Mouse (Mus musculus): Measurements from ENCODE around the gene Ikbip. TPM values are rescaled to one million over a fixed set of nuclear protein-coding genes. Genes with fewer than 3 reads are reported as not detected.

Ikbip gene
- polyA plus RNA-seq, 1 experiment from 2014 or later: 15.8 TPM

DNA sequence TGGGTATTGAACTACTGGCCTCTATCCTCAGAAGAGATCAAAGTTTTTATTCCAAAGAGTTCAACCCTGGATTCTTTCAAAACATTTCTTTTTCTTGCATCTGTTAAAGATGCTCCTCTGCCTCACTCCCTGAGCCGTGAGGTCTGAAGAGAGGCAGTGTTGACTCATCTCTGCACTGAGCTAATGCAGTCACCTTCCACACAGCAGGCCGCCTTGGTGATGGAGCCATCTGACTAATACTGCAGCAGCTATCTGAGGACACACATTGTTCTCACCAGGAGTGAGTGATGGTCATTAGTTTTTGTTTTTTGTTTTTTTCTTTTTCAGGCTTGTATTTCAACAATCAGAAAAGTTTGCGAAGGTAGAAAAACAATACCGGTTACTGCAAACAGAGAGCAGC lies 10.1 kb downstream of the Ikbip start:
- 93% methylated on average over 4 of the region's 4 CpGs for WGBS
- DNase-seq (ENCODE audit: extremely low spot score, low spot score): no peak
- H3K27me3 ChIP-seq (ENCODE audit: poor library complexity, severe bottlenecking): no peaks in the 10 kb centered on the region
- no peaks in the 10 kb centered on the region for H3K4me1 ChIP-seq
- no peak overlapping the region for H3K27ac ChIP-seq
- H3K9me3 ChIP-seq: no peaks in the 10 kb centered on the region
- peaks cover 18% of the 10 kb centered on the region for H3K36me3 ChIP-seq (replicated peaks)
- H3K4me3 ChIP-seq: no peak overlapping the region

DNA sequence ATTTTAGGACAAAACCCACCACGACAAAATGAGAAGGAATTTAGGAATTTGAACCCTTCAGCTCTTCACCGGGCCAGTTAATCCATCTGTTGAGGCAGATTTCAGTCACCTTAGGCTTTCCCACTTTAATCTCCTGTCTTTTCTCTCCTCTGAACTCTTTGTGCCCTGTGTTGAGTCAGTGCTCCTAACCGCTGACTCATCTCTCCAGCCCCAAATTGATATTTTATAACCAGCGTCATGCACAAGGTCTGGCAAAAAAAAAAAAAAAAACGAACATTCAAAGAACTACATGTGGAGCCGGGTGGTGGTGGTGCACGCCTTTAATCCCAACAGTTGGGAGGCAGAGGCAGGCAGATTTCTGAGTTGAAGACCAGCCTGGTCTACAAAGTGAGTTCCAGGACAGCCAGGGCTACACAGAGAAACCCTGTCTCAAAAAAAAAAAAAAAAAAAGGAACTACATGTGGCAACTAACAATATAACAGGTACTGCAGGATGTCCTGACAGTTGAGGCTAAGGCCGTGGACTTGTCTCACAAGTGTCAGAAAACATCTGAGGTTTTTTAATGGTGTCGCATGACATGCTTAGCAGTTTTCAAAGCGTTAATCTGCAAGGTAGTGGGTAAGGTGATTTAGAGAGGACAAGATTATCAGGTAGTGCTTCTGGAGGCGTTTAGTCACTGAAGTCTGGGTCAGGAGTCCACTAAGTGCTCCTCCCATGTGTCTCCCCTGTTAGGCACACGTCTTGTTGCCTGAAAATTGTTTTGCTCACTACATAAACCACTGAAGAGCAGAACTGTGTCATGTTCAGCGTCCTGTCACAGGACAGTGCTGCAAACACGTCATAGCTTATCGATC lies 11.7 kb downstream of the Ikbip start:
- DNase-seq (ENCODE audit: extremely low spot score, low spot score): no peak
- Histone ChIP-seq H3K36me3 (replicated peaks) (peaks cover 20% of the 10 kb centered on the region), H3K27ac (no peak overlapping the region), H3K4me1 (no peaks in the 10 kb centered on the region), H3K27me3 (ENCODE audit: poor library complexity, severe bottlenecking) (no peaks in the 10 kb centered on the region), H3K4me3 (no peak overlapping the region), H3K9me3 (no peaks in the 10 kb centered on the region)
- WGBS: 89% methylated on average over 15 of the region's 15 CpGs

DNA sequence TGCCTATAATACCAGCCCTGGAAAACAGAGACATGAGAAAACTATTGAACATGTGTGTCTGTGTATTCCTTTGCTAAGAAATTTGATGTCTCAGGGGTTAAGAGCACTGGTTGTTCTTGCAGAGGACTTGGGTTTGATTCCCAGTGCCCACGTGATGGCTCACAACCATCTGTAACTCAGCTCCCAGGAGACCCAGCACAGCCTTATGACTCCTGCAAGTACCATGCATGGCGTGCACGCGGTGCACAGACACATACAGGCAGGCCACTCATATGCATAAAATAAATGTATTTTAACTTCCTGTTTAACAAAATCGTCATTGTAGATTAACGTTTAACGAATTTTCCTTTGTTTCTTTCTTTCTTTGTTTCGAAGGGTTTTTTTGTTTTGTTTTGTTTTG lies 15.3 kb downstream of the Ikbip start:
- Histone ChIP-seq H3K9me3 (no peaks in the 10 kb centered on the region), H3K27me3 (ENCODE audit: poor library complexity, severe bottlenecking) (no peaks in the 10 kb centered on the region), H3K36me3 (replicated peaks) (peaks cover 36% of the 10 kb centered on the region), H3K4me1 (no peaks in the 10 kb centered on the region), H3K4me3 (no peak overlapping the region), H3K27ac (no peak overlapping the region)
- 93% methylated on average over 8 of the region's 8 CpGs for WGBS
- DNase-seq (ENCODE audit: extremely low spot score, low spot score): no peak

GRCm38 (mm10) chr10:91100101-91100500 lies 17.4 kb downstream of the Ikbip start:
- DNase-seq (ENCODE audit: extremely low spot score, low spot score): no peak
- Histone ChIP-seq H3K9me3 (no peaks in the 10 kb centered on the region), H3K27ac (no peak overlapping the region), H3K4me1 (no peaks in the 10 kb centered on the region), H3K27me3 (ENCODE audit: poor library complexity, severe bottlenecking) (no peaks in the 10 kb centered on the region), H3K4me3 (no peak overlapping the region), H3K36me3 (replicated peaks) (peaks cover 23% of the 10 kb centered on the region)
- 94% methylated on average over 1 of the region's 1 CpGs for WGBS

DNA sequence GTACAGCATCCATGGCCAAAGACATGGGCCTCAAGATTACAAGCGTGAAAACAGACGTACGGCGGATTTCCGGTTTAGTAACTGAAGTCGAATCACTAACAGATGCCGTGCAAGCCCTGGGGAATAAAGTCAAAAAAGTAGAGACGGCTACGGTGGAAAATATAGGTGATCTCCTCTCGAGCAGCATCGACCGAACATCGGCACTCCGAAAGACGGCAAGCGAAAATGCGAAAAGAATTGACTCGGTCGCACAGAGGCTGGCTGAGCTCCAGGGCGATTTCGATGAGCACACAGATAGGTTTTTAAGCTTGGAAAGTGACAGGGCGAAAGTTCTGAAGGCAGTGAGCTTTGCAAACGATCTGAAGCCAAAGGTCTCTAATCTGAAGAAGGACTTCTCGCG lies 19.2 kb downstream of the Ikbip start:
- no peak for DNase-seq (ENCODE audit: extremely low spot score, low spot score)
- Histone ChIP-seq H3K4me3 (no peak overlapping the region), H3K9me3 (no peaks in the 10 kb centered on the region), H3K4me1 (no peaks in the 10 kb centered on the region), H3K36me3 (replicated peaks) (peaks cover 18% of the 10 kb centered on the region), H3K27ac (no peak overlapping the region), H3K27me3 (ENCODE audit: poor library complexity, severe bottlenecking) (no peaks in the 10 kb centered on the region)
- WGBS: 94% methylated on average over 25 of the region's 25 CpGs

- Histone ChIP-seq H3K27ac (no peak overlapping the region), H3K36me3 (replicated peaks) (peaks cover 17% of the 10 kb centered on the region), H3K4me1 (no peaks in the 10 kb centered on the region), H3K9me3 (no peaks in the 10 kb centered on the region), H3K27me3 (ENCODE audit: poor library complexity, severe bottlenecking) (no peaks in the 10 kb centered on the region), H3K4me3 (no peak overlapping the region)
- no peak for DNase-seq (ENCODE audit: extremely low spot score, low spot score)
- WGBS: 92% methylated on average over 14 of the region's 14 CpGs
Observed at GRCm38 (mm10) chr10:91102799-91103590, 20.3 kb downstream of the Ikbip start.

GRCm38 (mm10) chr10:91105981-91106380 lies 23.2 kb downstream of the Ikbip start:
- no peaks in the 10 kb centered on the region; the same call in 1 of the 2 replicates for H3K9me3 ChIP-seq
- H3K27ac ChIP-seq: no peak overlapping the region
- DNase-seq (ENCODE audit: extremely low spot score, low spot score): no peak
- H3K27me3 ChIP-seq (ENCODE audit: poor library complexity, severe bottlenecking): no peaks in the 10 kb centered on the region
- H3K4me3 ChIP-seq: no peak overlapping the region
- WGBS: 76% methylated on average over 3 of the region's 3 CpGs
- H3K36me3 ChIP-seq (replicated peaks): peaks cover 19% of the 10 kb centered on the region
- H3K4me1 ChIP-seq: no peaks in the 10 kb centered on the region

DNA sequence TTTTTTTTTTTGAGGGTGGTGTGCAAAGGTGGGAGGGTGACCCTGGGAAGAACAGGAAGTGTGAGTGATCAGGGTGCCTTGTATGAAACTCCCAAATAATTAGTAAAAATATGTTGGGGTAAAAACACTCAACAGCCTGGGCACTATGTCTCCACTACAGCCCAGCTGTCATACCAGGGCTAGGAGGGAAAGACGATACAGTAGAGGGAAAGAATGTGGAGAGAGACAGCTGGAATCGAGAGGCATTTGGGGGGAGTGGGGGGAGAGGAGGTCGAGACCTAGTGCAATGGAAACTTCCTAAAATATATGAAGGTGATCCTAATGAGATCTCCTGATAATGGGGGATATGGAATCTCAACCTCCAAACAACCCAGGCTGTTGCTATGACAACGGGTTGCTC lies 27.1 kb downstream of the Ikbip start:
- H3K27me3 ChIP-seq (ENCODE audit: poor library complexity, severe bottlenecking): no peaks in the 10 kb centered on the region
- DNase-seq (ENCODE audit: extremely low spot score, low spot score): no peak
- H3K4me3 ChIP-seq: no peak overlapping the region
- no peaks in the 10 kb centered on the region for H3K4me1 ChIP-seq
- H3K27ac ChIP-seq: no peak overlapping the region
- 84% methylated on average over 4 of the region's 4 CpGs for WGBS
- H3K9me3 ChIP-seq: peaks cover 8% of the 10 kb centered on the region; the same call in 1 of the 2 replicates
- peaks cover 36% of the 10 kb centered on the region for H3K36me3 ChIP-seq (replicated peaks)

GRCm38 (mm10) chr10:91116958-91117357 lies 34.2 kb downstream of the Ikbip start:
- H3K36me3 ChIP-seq (replicated peaks): peaks cover 100% of the 10 kb centered on the region
- 92% methylated on average over 12 of the region's 12 CpGs for WGBS
- H3K27me3 ChIP-seq (ENCODE audit: poor library complexity, severe bottlenecking): no peaks in the 10 kb centered on the region
- H3K27ac ChIP-seq: no peak overlapping the region
- H3K4me3 ChIP-seq: no peak overlapping the region
- H3K4me1 ChIP-seq: peaks cover 4% of the 10 kb centered on the region
- no peak for DNase-seq (ENCODE audit: extremely low spot score, low spot score)
- H3K9me3 ChIP-seq: peaks cover 8% of the 10 kb centered on the region; the same call in 1 of the 2 replicates

- H3K9me3 ChIP-seq: no peaks in the 10 kb centered on the region
- H3K4me1 ChIP-seq: peaks cover 15% of the 10 kb centered on the region
- H3K4me3 ChIP-seq: peak overlapping the region; percentile 100
- peaks cover 48% of the 10 kb centered on the region for H3K36me3 ChIP-seq (replicated peaks)
- no peak for DNase-seq (ENCODE audit: extremely low spot score, low spot score)
- peak overlapping the region; percentile 95 for H3K27ac ChIP-seq
- WGBS: 50% methylated on average over 6 of the region's 6 CpGs
- no peaks in the 10 kb centered on the region for H3K27me3 ChIP-seq (ENCODE audit: poor library complexity, severe bottlenecking)
Observed at GRCm38 (mm10) chr10:91122646-91123045, 39.9 kb downstream of the Ikbip start.

- H3K9me3 ChIP-seq: no peaks in the 10 kb centered on the region
- H3K27me3 ChIP-seq (ENCODE audit: poor library complexity, severe bottlenecking): no peaks in the 10 kb centered on the region
- 0% methylated on average over 44 of the region's 44 CpGs for WGBS
- peaks cover 41% of the 10 kb centered on the region for H3K36me3 ChIP-seq (replicated peaks)
- no peak for DNase-seq (ENCODE audit: extremely low spot score, low spot score)
- H3K4me1 ChIP-seq: peaks cover 15% of the 10 kb centered on the region
- peak overlapping the region; percentile 100 for H3K4me3 ChIP-seq
- peak overlapping the region; percentile 95 for H3K27ac ChIP-seq
Observed at GRCm38 (mm10) chr10:91123281-91123827, 40.6 kb downstream of the Ikbip start.

DNA sequence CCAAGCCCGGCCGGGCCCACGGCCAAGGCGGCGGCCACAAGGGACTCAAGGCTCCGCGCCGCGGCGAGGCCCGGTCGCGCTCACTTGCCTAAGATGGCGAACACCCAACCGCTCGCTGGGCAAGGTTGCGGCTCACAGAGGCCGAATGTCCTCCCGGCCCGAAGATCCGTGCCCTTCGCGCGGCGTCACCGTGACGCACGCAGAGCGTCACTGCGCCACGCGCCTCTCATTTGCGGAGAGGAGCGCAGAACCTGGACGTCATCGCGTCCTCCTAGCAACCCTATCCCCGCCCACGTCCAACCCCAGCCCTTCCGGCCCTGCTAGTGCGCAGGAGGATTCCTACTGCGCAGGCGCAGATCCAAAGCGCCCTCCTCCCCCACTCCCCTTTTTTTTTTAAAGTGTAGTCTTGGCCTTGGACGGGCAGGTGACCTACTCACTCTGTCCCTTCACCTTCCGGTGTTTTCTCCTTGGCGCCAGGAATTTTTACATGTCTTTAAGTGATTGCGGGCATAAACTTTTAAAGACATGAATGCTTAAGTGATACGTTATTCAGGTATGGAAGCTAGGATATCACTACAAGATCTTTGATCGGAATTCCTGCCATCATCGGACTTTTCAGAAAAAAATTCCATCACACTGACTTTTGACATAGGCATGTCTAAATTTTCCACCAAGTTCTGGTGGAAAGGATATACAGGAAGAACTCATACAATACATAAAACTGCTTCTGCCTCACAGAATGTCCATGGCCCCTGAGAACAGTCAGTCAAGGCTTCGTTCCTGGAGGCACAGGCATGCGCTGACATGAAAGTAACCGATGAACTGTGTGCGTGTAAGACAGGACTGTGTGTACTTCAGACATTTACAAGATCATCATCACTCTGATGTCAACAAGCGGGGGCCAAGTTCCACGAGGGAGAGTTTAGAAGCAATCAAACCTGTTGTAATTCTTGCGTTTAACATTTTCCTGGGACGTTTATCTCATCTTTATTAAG lies 41.4 kb downstream of the Ikbip start, which contains the start of gene Slc25a3:
TSS of gene Slc25a3 (minus strand) at position 232 of the 995 bp plus-strand sequence.
- peaks cover 33% of the 10 kb centered on the region for H3K36me3 ChIP-seq (replicated peaks)
- no peaks in the 10 kb centered on the region for H3K9me3 ChIP-seq
- WGBS: 15% methylated on average over 59 of the region's 59 CpGs
- peaks cover 15% of the 10 kb centered on the region for H3K4me1 ChIP-seq
- H3K27me3 ChIP-seq (ENCODE audit: poor library complexity, severe bottlenecking): no peaks in the 10 kb centered on the region
- H3K4me3 ChIP-seq: peak within 1 kb of the TSS; percentile 100
- H3K27ac ChIP-seq: peak within 1 kb of the TSS; percentile 95
- peak; percentile 97 for DNase-seq (ENCODE audit: extremely low spot score, low spot score)

Measured in forebrain, embryonic 10.5 days (tissue).